Comparison of ENCODE assay signal across 31 mouse cellular contexts in genomic region chr15:102503924-102504782, GRCm38 (mm10). TPM values are rescaled to one million over a fixed set of nuclear protein-coding genes. Genes with fewer than 3 reads are reported as not detected.
DNase-seq lines count a peak whose midpoint lies in the region; ATAC-seq and TF ChIP-seq lines count a peak whose summit lies in the region.
"Had no signal": no experiment of that assay in that cellular context is flagged by ENCODE, and none has a peak within 500 bp of the region (broad histone marks: within the 10 kb centered on the region; RNA-seq: fewer than 3 reads in every experiment).

No protein-coding gene starts in this region.

- H3K27me3 ChIP-seq in heart, embryonic 10.5 days (ENCODE audit: insufficient read depth, poor library complexity, severe bottlenecking) = no peaks in the 10 kb centered on the region
- H3K27me3 ChIP-seq in heart, embryonic 11.5 days (ENCODE audit: control insufficient read depth, insufficient read depth, low read length) = no peaks in the 10 kb centered on the region
- H3K27me3 ChIP-seq in limb, embryonic 12.5 days = no peaks in the 10 kb centered on the region
- no peaks in the 10 kb centered on the region for H3K27me3 ChIP-seq in limb, embryonic 10.5 days (ENCODE audit: low read depth, poor library complexity, severe bottlenecking)
- no peaks in the 10 kb centered on the region for H3K27me3 ChIP-seq in MEL (ENCODE audit: control insufficient read depth in 1 of 2, insufficient read depth in 2 of 2, low read length in 2 of 2)
- H3K27me3 ChIP-seq in limb, embryonic 13.5 days = no peaks in the 10 kb centered on the region
- H3K27me3 ChIP-seq: embryonic facial prominence, embryonic 13.5 days; forebrain, embryonic 13.5 days; heart, embryonic 15.5 days; hindbrain, embryonic 15.5 days; midbrain, embryonic 15.5 days had no signal

- no peak overlapping the region for H3K9ac ChIP-seq in heart, embryonic 11.5 days (ENCODE audit: low read depth, low read length)
- no peak overlapping the region for H3K9ac ChIP-seq in limb, embryonic 12.5 days (replicated peaks)
- no peak overlapping the region for H3K9ac ChIP-seq in MEL (ENCODE audit: control insufficient read depth, low read depth, low read length, poor library complexity, severe bottlenecking)
- H3K9ac ChIP-seq in limb, embryonic 13.5 days = no peak overlapping the region
- H3K9ac ChIP-seq: embryonic facial prominence, embryonic 13.5 days; forebrain, embryonic 13.5 days; heart, embryonic 15.5 days; hindbrain, embryonic 15.5 days; liver, embryonic 14.5 days; midbrain, embryonic 15.5 days had no signal

- no peak overlapping the region for H3K4me2 ChIP-seq in heart, embryonic 11.5 days
- no peak overlapping the region for H3K4me2 ChIP-seq in limb, embryonic 12.5 days
- no peak overlapping the region for H3K4me2 ChIP-seq in limb, embryonic 13.5 days (replicated peaks)
- H3K4me2 ChIP-seq: embryonic facial prominence, embryonic 13.5 days; forebrain, embryonic 13.5 days; heart, embryonic 15.5 days; hindbrain, embryonic 15.5 days; midbrain, embryonic 15.5 days had no signal

- no peak for TF ChIP-seq RAD21 in MEL (IDR thresholded peaks at IDR 0.05; ENCODE audit: low read depth, low read length)

- no peak for TF ChIP-seq CTCF in MEL (IDR thresholded peaks at IDR 0.05 in 2 of 3, conservative IDR thresholded peaks at IDR 0.05 in 1 of 3; ENCODE audit: control insufficient read depth in 1 of 3, insufficient read depth in 1 of 3, low read depth in 2 of 3, low read length in 3 of 3, poor library complexity in 1 of 3, severe bottlenecking in 1 of 3)

- peak; percentile 75 for DNase-seq in heart, embryonic 10.5 days (ENCODE audit: low spot score)
- no peak for DNase-seq in limb, embryonic 10.5 days (ENCODE audit: low spot score)
- no peak for DNase-seq in MEL (ENCODE audit: low read depth, low spot score)
- no peak for DNase-seq in spleen, postnatal 10 days (ENCODE audit: low spot score in 2 of 2)
- DNase-seq: adrenal gland, postnatal 10 days; cerebellum, postnatal 14 days; gastrocnemius, postnatal 10 days; heart, postnatal 4 days; kidney, adult 2 months; kidney, postnatal 14 days; layer of hippocampus, adult 9-11 months; left cerebral cortex, postnatal 4 days; lung, postnatal 4 days had no signal

- no peaks in the 10 kb centered on the region for H3K79me2 ChIP-seq in MEL (ENCODE audit: control insufficient read depth, insufficient read depth, low read length, poor library complexity)

- no peak overlapping the region for H3K4me3 ChIP-seq in heart, embryonic 10.5 days
- no peak overlapping the region for H3K4me3 ChIP-seq in heart, embryonic 11.5 days (ENCODE audit: low read depth, low read length)
- no peak overlapping the region for H3K4me3 ChIP-seq in limb, embryonic 12.5 days (replicated peaks)
- no peak overlapping the region for H3K4me3 ChIP-seq in limb, embryonic 10.5 days
- H3K4me3 ChIP-seq in MEL (ENCODE audit: control insufficient read depth in 1 of 2, insufficient read depth in 1 of 2, low read depth in 2 of 2, low read length in 2 of 2) = no peak overlapping the region
- no peak overlapping the region for H3K4me3 ChIP-seq in limb, embryonic 13.5 days
- H3K4me3 ChIP-seq: embryonic facial prominence, embryonic 13.5 days; erythroblast, embryonic 14.5 days; forebrain, embryonic 13.5 days; heart, embryonic 15.5 days; hindbrain, embryonic 15.5 days; midbrain, embryonic 15.5 days had no signal

- H3K27ac ChIP-seq in heart, embryonic 10.5 days = no peak overlapping the region
- no peak overlapping the region for H3K27ac ChIP-seq in heart, embryonic 11.5 days (ENCODE audit: low read depth, low read length)
- H3K27ac ChIP-seq in limb, embryonic 12.5 days = 0 out of 2 replicates have a peak overlapping the region, but pooled peaks have one; percentile 24
- no peak overlapping the region for H3K27ac ChIP-seq in limb, embryonic 10.5 days
- H3K27ac ChIP-seq in MEL (ENCODE audit: control insufficient read depth, low read depth, low read length) = no peak overlapping the region
- H3K27ac ChIP-seq in limb, embryonic 13.5 days = 0 out of 2 replicates have a peak overlapping the region, but pooled peaks have one; percentile 6
- H3K27ac ChIP-seq: forebrain, embryonic 13.5 days; heart, embryonic 15.5 days; hindbrain, embryonic 15.5 days; liver, embryonic 14.5 days; midbrain, embryonic 15.5 days; stomach, postnatal 0 days had no signal

- peaks cover 11% of the 10 kb centered on the region; the same call in 1 of the 2 replicates for H3K4me1 ChIP-seq in heart, embryonic 10.5 days
- H3K4me1 ChIP-seq in heart, embryonic 11.5 days (ENCODE audit: control insufficient read depth, insufficient read depth, low read length) = peaks cover 2% of the 10 kb centered on the region; the same call in 1 of the 2 replicates
- peaks cover 1% of the 10 kb centered on the region; the same call in 1 of the 2 replicates for H3K4me1 ChIP-seq in limb, embryonic 12.5 days (replicated peaks)
- H3K4me1 ChIP-seq in limb, embryonic 10.5 days = no peaks in the 10 kb centered on the region
- H3K4me1 ChIP-seq in MEL (ENCODE audit: control insufficient read depth in 1 of 2, insufficient read depth in 2 of 2, low read length in 2 of 2) = peaks cover 13 to 15% of the 10 kb centered on the region in 2 experiments
- H3K4me1 ChIP-seq in limb, embryonic 13.5 days = peaks cover 5% of the 10 kb centered on the region
- H3K4me1 ChIP-seq: embryonic facial prominence, embryonic 13.5 days had no signal

- H3K36me3 ChIP-seq in heart, embryonic 10.5 days = peaks cover 72% of the 10 kb centered on the region
- H3K36me3 ChIP-seq in heart, embryonic 11.5 days (ENCODE audit: control insufficient read depth, insufficient read depth, low read length) = peaks cover 45% of the 10 kb centered on the region
- H3K36me3 ChIP-seq in limb, embryonic 12.5 days = peaks cover 85% of the 10 kb centered on the region
- peaks cover 88% of the 10 kb centered on the region for H3K36me3 ChIP-seq in limb, embryonic 10.5 days
- H3K36me3 ChIP-seq in MEL (ENCODE audit: control insufficient read depth in 1 of 2, insufficient read depth in 2 of 2, low read length in 2 of 2) = peaks cover 21 to 24% of the 10 kb centered on the region in 2 experiments
- peaks cover 78% of the 10 kb centered on the region for H3K36me3 ChIP-seq in limb, embryonic 13.5 days

- ATAC-seq in heart, embryonic 11.5 days (replicated peaks; ENCODE audit: insufficient number of reproducible peaks, low FRiP score, low TSS enrichment) = no peak
- ATAC-seq in limb, embryonic 12.5 days (ENCODE audit: insufficient number of reproducible peaks, insufficient read depth, low FRiP score, low TSS enrichment, low read depth) = no peak
- no peak for ATAC-seq in limb, embryonic 13.5 days (ENCODE audit: low FRiP score, low read depth)
- ATAC-seq: forebrain, embryonic 13.5 days; midbrain, embryonic 15.5 days had no signal

- 87% methylated on average over 9 of the region's 9 CpGs for WGBS in heart, embryonic 10.5 days
- 90% methylated on average over 9 of the region's 9 CpGs for WGBS in heart, embryonic 11.5 days (ENCODE audit: insufficient replicate concordance)
- WGBS in limb, embryonic 12.5 days = 88% methylated on average over 9 of the region's 9 CpGs
- 89% methylated on average over 9 of the region's 9 CpGs for WGBS in limb, embryonic 10.5 days
- WGBS in limb, embryonic 13.5 days = 86% methylated on average over 9 of the region's 9 CpGs

- TF ChIP-seq EP300 in MEL (IDR thresholded peaks at IDR 0.05; ENCODE audit: low read depth in 1 of 2, low read length in 2 of 2) = no peak

- H3K9me3 ChIP-seq in heart, embryonic 10.5 days = no peaks in the 10 kb centered on the region
- H3K9me3 ChIP-seq in heart, embryonic 11.5 days (replicated peaks; ENCODE audit: control insufficient read depth, low read length) = no peaks in the 10 kb centered on the region
- no peaks in the 10 kb centered on the region for H3K9me3 ChIP-seq in limb, embryonic 12.5 days
- no peaks in the 10 kb centered on the region for H3K9me3 ChIP-seq in limb, embryonic 10.5 days (replicated peaks)
- no peaks in the 10 kb centered on the region for H3K9me3 ChIP-seq in MEL (replicated peaks; ENCODE audit: insufficient read depth, low read length)
- no peaks in the 10 kb centered on the region for H3K9me3 ChIP-seq in limb, embryonic 13.5 days
- H3K9me3 ChIP-seq: embryonic facial prominence, embryonic 13.5 days; forebrain, embryonic 13.5 days; heart, embryonic 15.5 days; hindbrain, embryonic 15.5 days; midbrain, embryonic 15.5 days had no signal

- peak in 1 of 2 experiments; percentile 48; a peak in 1 of 4 replicates for TF ChIP-seq POLR2A in MEL (IDR thresholded peaks at IDR 0.05; ENCODE audit: control insufficient read depth in 1 of 2, insufficient read depth in 1 of 2, low read depth in 1 of 2, low read length in 2 of 2, poor library complexity in 1 of 2)

RNA-seq across cellular contexts. Expression of gene Gm10337, which starts 0.6 kb away (rescaled TPM):
- not detected in 2 replicates for polyA plus RNA-seq in heart, embryonic 10.5 days (2016; fragmentation: Nextera tagmentation; extraction: Ambion mirVana)
- polyA plus RNA-seq in heart, embryonic 11.5 days (2014; fragmentation: Nextera tagmentation; extraction: Ambion mirVana) = 2.7 TPM in 1 of 2 replicates, not detected in the other
- polyA plus RNA-seq in limb, embryonic 12.5 days (2016; fragmentation: Nextera tagmentation; extraction: Ambion mirVana) = not detected in 2 replicates
- polyA plus RNA-seq in limb, embryonic 10.5 days (2016; fragmentation: Nextera tagmentation; extraction: Ambion mirVana) = 3.8 and 4.8 TPM in 2 replicates
- not detected in 2 replicates for total RNA-seq in MEL (2012; rRNA removed)
- polyA plus RNA-seq in MEL (2012; ENCODE audit: insufficient read depth in 1 of 2, insufficient read length in 2 of 2, low read depth in 1 of 2, low replicate concordance in 2 of 2, missing spikeins in 1 of 2) = not detected
- polyA plus RNA-seq in limb, embryonic 13.5 days (2015; fragmentation: Nextera tagmentation; extraction: Ambion mirVana) = 2.5 and 7.5 TPM in 2 replicates
- total RNA-seq: gastrocnemius, postnatal 10 days; granulocyte monocyte progenitor cell, adult 5-6 weeks; left cerebral cortex, adult 8-10 months; left cerebral cortex, postnatal 4 days; megakaryocyte-erythroid progenitor cell, adult 5-6 weeks had no signal
- polyA plus RNA-seq: C2C12; erythroblast, embryonic 14.5 days; kidney, adult 2 months; liver, embryonic 14.5 days; lung, embryonic 16.5 days; neural tube, embryonic 14.5 days; stomach, postnatal 0 days; urinary bladder, adult 2 months had no signal

RNA-seq across cellular contexts. Expression of gene Map3k12, which starts 12.7 kb away (rescaled TPM):
- 17.9 and 19.7 TPM in 2 replicates for polyA plus RNA-seq in heart, embryonic 10.5 days (2016; fragmentation: Nextera tagmentation; extraction: Ambion mirVana)
- 10.0 and 10.9 TPM in 2 replicates for polyA plus RNA-seq in heart, embryonic 11.5 days (2014; fragmentation: Nextera tagmentation; extraction: Ambion mirVana)
- polyA plus RNA-seq in limb, embryonic 12.5 days (2016; fragmentation: Nextera tagmentation; extraction: Ambion mirVana) = 23.8 and 26.6 TPM in 2 replicates
- polyA plus RNA-seq in limb, embryonic 10.5 days (2016; fragmentation: Nextera tagmentation; extraction: Ambion mirVana) = 23.8 and 27.7 TPM in 2 replicates
- 1.7 and 2.0 TPM in 2 replicates for total RNA-seq in MEL (2012; rRNA removed)
- 1 to 10 TPM in 1 of 2 experiments, not detected in 1; 2.8 TPM for polyA plus RNA-seq in MEL (2012; ENCODE audit: insufficient read depth in 1 of 2, insufficient read length in 2 of 2, low read depth in 1 of 2, low replicate concordance in 2 of 2, missing spikeins in 1 of 2)
- polyA plus RNA-seq in limb, embryonic 13.5 days (2015; fragmentation: Nextera tagmentation; extraction: Ambion mirVana) = 22.4 and 24.5 TPM in 2 replicates

RNA-seq across cellular contexts. Expression of gene Tarbp2, which starts 13.8 kb away (rescaled TPM):
- 127 and 140 TPM in 2 replicates for polyA plus RNA-seq in heart, embryonic 10.5 days (2016; fragmentation: Nextera tagmentation; extraction: Ambion mirVana)
- polyA plus RNA-seq in heart, embryonic 11.5 days (2014; fragmentation: Nextera tagmentation; extraction: Ambion mirVana) = 97.7 and 108 TPM in 2 replicates
- polyA plus RNA-seq in limb, embryonic 12.5 days (2016; fragmentation: Nextera tagmentation; extraction: Ambion mirVana) = 109 and 111 TPM in 2 replicates
- polyA plus RNA-seq in limb, embryonic 10.5 days (2016; fragmentation: Nextera tagmentation; extraction: Ambion mirVana) = 143 and 150 TPM in 2 replicates
- 135 and 155 TPM in 2 replicates for total RNA-seq in MEL (2012; rRNA removed)
- polyA plus RNA-seq in MEL (2012; ENCODE audit: insufficient read depth in 1 of 2, insufficient read length in 2 of 2, low read depth in 1 of 2, low replicate concordance in 2 of 2, missing spikeins in 1 of 2) = 100 to 1,000 TPM in 1 of 2 experiments, not detected in 1; 182 TPM
- 101 and 107 TPM in 2 replicates for polyA plus RNA-seq in limb, embryonic 13.5 days (2015; fragmentation: Nextera tagmentation; extraction: Ambion mirVana)

RNA-seq across cellular contexts. Expression of gene Npff, which starts 20.6 kb away (rescaled TPM):
- polyA plus RNA-seq in heart, embryonic 10.5 days (2016; fragmentation: Nextera tagmentation; extraction: Ambion mirVana) = 0.88 and 0.99 TPM in 2 replicates
- polyA plus RNA-seq in heart, embryonic 11.5 days (2014; fragmentation: Nextera tagmentation; extraction: Ambion mirVana) = 0.68 and 1.2 TPM in 2 replicates
- polyA plus RNA-seq in limb, embryonic 12.5 days (2016; fragmentation: Nextera tagmentation; extraction: Ambion mirVana) = 2.5 and 3.0 TPM in 2 replicates
- 1.7 and 1.8 TPM in 2 replicates for polyA plus RNA-seq in limb, embryonic 10.5 days (2016; fragmentation: Nextera tagmentation; extraction: Ambion mirVana)
- 0.85 and 1.8 TPM in 2 replicates for total RNA-seq in MEL (2012; rRNA removed)
- 1 to 10 TPM in 1 of 2 experiments, not detected in 1; 5.5 TPM for polyA plus RNA-seq in MEL (2012; ENCODE audit: insufficient read depth in 1 of 2, insufficient read length in 2 of 2, low read depth in 1 of 2, low replicate concordance in 2 of 2, missing spikeins in 1 of 2)
- 2.9 and 3.4 TPM in 2 replicates for polyA plus RNA-seq in limb, embryonic 13.5 days (2015; fragmentation: Nextera tagmentation; extraction: Ambion mirVana)

RNA-seq across cellular contexts. Expression of gene Pcbp2, which starts 33.8 kb away (rescaled TPM):
- polyA plus RNA-seq in heart, embryonic 10.5 days (2016; fragmentation: Nextera tagmentation; extraction: Ambion mirVana) = 143 and 183 TPM in 2 replicates
- polyA plus RNA-seq in heart, embryonic 11.5 days (2014; fragmentation: Nextera tagmentation; extraction: Ambion mirVana) = 187 and 213 TPM in 2 replicates
- 230 and 239 TPM in 2 replicates for polyA plus RNA-seq in limb, embryonic 12.5 days (2016; fragmentation: Nextera tagmentation; extraction: Ambion mirVana)
- 230 and 235 TPM in 2 replicates for polyA plus RNA-seq in limb, embryonic 10.5 days (2016; fragmentation: Nextera tagmentation; extraction: Ambion mirVana)
- 359 and 427 TPM in 2 replicates for total RNA-seq in MEL (2012; rRNA removed)
- 1,000 to 10,000 TPM in 1 of 2 experiments, 100 to 1,000 TPM in 1; 977 to 2,091 TPM for polyA plus RNA-seq in MEL (2012; ENCODE audit: insufficient read depth in 1 of 2, insufficient read length in 2 of 2, low read depth in 1 of 2, low replicate concordance in 2 of 2, missing spikeins in 1 of 2)
- polyA plus RNA-seq in limb, embryonic 13.5 days (2015; fragmentation: Nextera tagmentation; extraction: Ambion mirVana) = 262 and 273 TPM in 2 replicates

Comparison
In these comparisons a context has a peak if more than half of its experiments do, and no peak if none do; other contexts are left out.
1. H3K27ac ChIP-seq: peak in limb, embryonic 12.5 days (single experiment) and limb, embryonic 13.5 days (single experiment); none in heart, embryonic 10.5 days (single experiment), heart, embryonic 11.5 days (single experiment), limb, embryonic 10.5 days (single experiment) and MEL (single experiment).